8 mouse cellular contexts compared by ENCODE assay signal in genomic region chr14:122912137-122912536, GRCm38 (mm10). TPM values are rescaled to one million over a fixed set of nuclear protein-coding genes. Genes with fewer than 3 reads are reported as not detected.
A peak's percentile ranks its signal among the peaks of the same experiment; 100 is the strongest.
DNase-seq lines count a peak whose midpoint lies in the region; ATAC-seq and TF ChIP-seq lines count a peak whose summit lies in the region.

No protein-coding gene starts in this region.

- no peak overlapping the region for H3K9ac ChIP-seq in limb, embryonic 15.5 days

- DNase-seq in spleen, adult 2 months (ENCODE audit: low read depth in 1 of 2, low spot score in 2 of 2): no peak
- no peak for DNase-seq in spleen, adult 18-20 months
- DNase-seq in urinary bladder, postnatal 14 days (ENCODE audit: low spot score): no peak
- no peak for DNase-seq in left cerebral cortex, adult 8-10 months (ENCODE audit: low spot score in 2 of 2)
- no peak for DNase-seq in adrenal gland, postnatal 25 days

- no peak overlapping the region for H3K27ac ChIP-seq in spleen, adult 2 months (ENCODE audit: insufficient read depth, low read length)
- no peak overlapping the region for H3K27ac ChIP-seq in limb, embryonic 15.5 days

- no peaks in the 10 kb centered on the region for H3K9me3 ChIP-seq in erythroblast, embryonic 14.5 days (ENCODE audit: control insufficient read depth, low read length)
- H3K9me3 ChIP-seq in limb, embryonic 15.5 days: no peaks in the 10 kb centered on the region

- no peak for TF ChIP-seq CTCF in spleen, adult 2 months (IDR thresholded peaks at IDR 0.05; ENCODE audit: extremely low read depth, insufficient read depth, insufficient read length, insufficient replicate concordance)

- TF ChIP-seq POLR2A in spleen, adult 2 months (IDR thresholded peaks at IDR 0.05; ENCODE audit: low read depth, low read length): no peak

- WGBS in spleen, adult 2 months: 69% methylated on average over 1 of the region's 1 CpGs
- WGBS in limb, embryonic 15.5 days: 61% methylated on average over 1 of the region's 1 CpGs

- peak overlapping the region; percentile 95 for H3K4me2 ChIP-seq in limb, embryonic 15.5 days

- H3K36me3 ChIP-seq in erythroblast, embryonic 14.5 days (ENCODE audit: control insufficient read depth): no peaks in the 10 kb centered on the region
- no peaks in the 10 kb centered on the region for H3K36me3 ChIP-seq in spleen, adult 2 months (ENCODE audit: control insufficient read depth, insufficient read depth, low read length)
- H3K36me3 ChIP-seq in limb, embryonic 15.5 days: no peaks in the 10 kb centered on the region

- peak overlapping the region; percentile 82 for H3K4me3 ChIP-seq in erythroblast, embryonic 14.5 days (replicated peaks)
- 0 out of 2 replicates have a peak overlapping the region, but pooled peaks have one; percentile 75 for H3K4me3 ChIP-seq in spleen, adult 2 months (ENCODE audit: extremely low read depth, insufficient read depth, insufficient read length)
- peak overlapping the region; percentile 65 for H3K4me3 ChIP-seq in limb, embryonic 15.5 days

- H3K27me3 ChIP-seq in erythroblast, embryonic 14.5 days (ENCODE audit: control insufficient read depth): no peaks in the 10 kb centered on the region
- H3K27me3 ChIP-seq in spleen, adult 2 months (ENCODE audit: control insufficient read depth, insufficient read depth, low read length): no peaks in the 10 kb centered on the region
- H3K27me3 ChIP-seq in limb, embryonic 15.5 days: no peaks in the 10 kb centered on the region

- ATAC-seq in erythroblast, adult 5-6 weeks (replicated peaks; ENCODE audit: low FRiP score, poor library complexity, severe bottlenecking): no peak
- no peak for ATAC-seq in limb, embryonic 15.5 days (ENCODE audit: insufficient number of reproducible peaks, low FRiP score, low TSS enrichment, low read depth)

- H3K4me1 ChIP-seq in erythroblast, embryonic 14.5 days (ENCODE audit: control insufficient read depth): peaks cover 18% of the 10 kb centered on the region
- H3K4me1 ChIP-seq in spleen, adult 2 months (ENCODE audit: control insufficient read depth, insufficient read depth, insufficient read length): no peaks in the 10 kb centered on the region; the same call in 1 of the 2 replicates
- 0 out of 2 replicates have a peak, but pooled peaks cover 4% of the 10 kb centered on the region for H3K4me1 ChIP-seq in limb, embryonic 15.5 days

RNA-seq across cellular contexts. Expression of gene Ggact, which starts 1.4 kb away (rescaled TPM):
- 1.7 and 2.1 TPM in 2 replicates for polyA plus RNA-seq in erythroblast, embryonic 14.5 days (2012)
- total RNA-seq in erythroblast, adult 5-6 weeks (2015; ENCODE audit: low replicate concordance): 2.5 and 4.6 TPM in 2 replicates
- 3.6 TPM in 1 of 2 replicates, not detected in the other for total RNA-seq in erythroblast, adult 5-6 weeks (2017; ENCODE audit: low replicate concordance)
- 24.6 and 26.1 TPM in 2 replicates for polyA plus RNA-seq in spleen, adult 2 months (2012; rRNA removed)
- polyA plus RNA-seq in limb, embryonic 15.5 days (2015; fragmentation: Nextera tagmentation; extraction: Ambion mirVana): 5.1 and 5.8 TPM in 2 replicates
- total RNA-seq in left cerebral cortex, adult 8-10 months (2022): 10 to 100 TPM; 33.0 to 39.9 (median 34.3) TPM
- 44.9 and 60.4 TPM in 2 replicates for total RNA-seq in adrenal gland, postnatal 25 days (2021)
